Mouse (Mus musculus): ENCODE measurements around the gene Stx1a. TPM values are rescaled to one million over a fixed set of nuclear protein-coding genes. Genes with fewer than 3 reads are reported as not detected.

Stx1a gene
- polyA plus RNA-seq (2014; fragmentation: Illumina TruSeq; extraction: RNeasy Lipid Tissue Mini Kit (QIAGEN cat#74804); ENCODE audit: low read depth, low replicate concordance) = 0.29 TPM

GRCm38 (mm10) chr5:135023344-135024173, at the start of gene Stx1a:
Gene Stx1a, plus strand, starts transcription at chr5:135023482.

GRCm38 (mm10) chr5:134985633-134986297, 37.5 kb upstream of the Stx1a start, which contains the start of gene Cldn3:
Gene Cldn3, plus strand, starts transcription at chr5:134986214.

DNA sequence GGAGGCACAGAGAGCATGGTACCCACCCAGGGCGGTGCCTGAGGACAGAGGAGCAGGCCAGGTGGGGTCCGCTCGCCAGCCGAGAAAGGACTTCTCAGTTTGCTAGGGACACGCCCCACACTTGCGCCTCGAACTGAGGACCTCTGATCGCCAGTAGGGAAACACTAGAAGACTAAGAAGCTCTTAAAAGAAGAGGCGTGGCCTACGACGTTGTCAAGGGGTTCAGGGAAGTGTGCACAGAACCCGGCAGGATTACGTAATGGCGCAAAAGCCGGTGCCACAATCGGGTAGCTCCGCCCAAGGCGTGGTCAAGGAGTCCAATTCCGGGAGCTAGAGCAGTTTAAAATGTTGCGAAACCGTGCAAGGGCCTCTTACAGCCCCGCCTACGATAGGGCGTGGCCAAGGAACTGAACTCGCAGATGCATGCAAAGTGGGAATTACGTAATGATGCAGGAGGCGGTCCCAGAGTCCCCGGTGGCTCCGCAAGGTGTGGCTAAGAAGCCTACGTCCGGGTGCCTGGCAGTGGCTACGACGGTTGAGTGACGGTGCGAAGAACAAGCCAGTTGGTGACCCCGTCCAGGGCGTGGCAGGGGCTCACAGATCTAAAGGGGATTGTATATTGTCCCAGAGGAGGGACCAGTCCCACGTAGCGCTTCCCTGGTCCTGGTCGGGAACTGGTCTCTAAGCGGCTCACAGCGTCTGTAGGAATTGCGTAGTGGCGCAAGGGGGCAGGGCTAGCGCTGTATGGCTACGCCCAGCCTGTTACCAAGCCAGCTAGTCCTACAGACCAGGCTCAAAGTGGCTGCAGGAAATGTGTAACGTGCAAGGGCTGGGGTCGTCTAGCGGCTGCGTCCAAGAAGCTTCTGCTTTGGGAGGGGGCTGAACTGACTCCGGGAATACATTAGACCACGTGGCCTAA, 14.4 kb upstream of the Stx1a start, which contains the start of gene Abhd11:
Gene Abhd11 (plus strand): TSS at position 482 of the 919 bp plus-strand sequence.

DNA sequence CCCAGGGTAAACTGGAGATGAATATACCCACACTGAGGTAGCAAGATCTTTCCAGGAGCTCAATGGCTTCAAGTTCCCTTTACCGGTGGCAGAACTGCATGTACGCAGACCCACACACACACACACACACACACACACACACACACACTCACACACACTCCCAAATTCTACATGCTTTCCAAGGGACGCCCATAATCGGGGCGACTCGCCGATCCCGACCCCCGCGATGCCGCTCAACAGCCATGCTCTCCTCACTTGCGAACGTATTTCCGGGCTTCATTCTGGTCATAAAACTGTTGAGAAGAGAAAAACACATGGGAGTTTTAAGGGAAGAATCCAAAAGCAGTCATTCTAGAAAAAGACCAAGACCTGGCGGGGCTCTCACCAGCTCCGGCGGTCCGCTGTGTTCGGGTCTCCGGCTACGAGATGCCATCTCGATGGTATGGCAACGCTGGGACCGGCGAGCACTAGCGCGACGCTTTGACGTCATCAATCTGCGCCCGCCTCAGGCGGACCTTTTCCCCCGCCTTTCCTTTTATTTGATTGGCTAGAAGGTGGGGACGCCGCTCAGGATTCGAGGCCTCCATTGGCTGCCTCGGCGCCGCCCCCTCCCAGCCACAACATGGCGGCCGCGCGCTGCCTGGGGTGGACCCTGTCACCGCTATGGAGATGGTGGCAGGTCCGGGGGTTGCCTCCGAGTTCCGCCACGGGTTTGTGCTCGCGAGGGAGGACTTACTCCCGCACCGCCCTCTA, 40.5 kb downstream of the Stx1a start, which contains the start of gene Dnajc30:
Gene Dnajc30 (plus strand): TSS at position 574 of the 753 bp plus-strand sequence.

DNA sequence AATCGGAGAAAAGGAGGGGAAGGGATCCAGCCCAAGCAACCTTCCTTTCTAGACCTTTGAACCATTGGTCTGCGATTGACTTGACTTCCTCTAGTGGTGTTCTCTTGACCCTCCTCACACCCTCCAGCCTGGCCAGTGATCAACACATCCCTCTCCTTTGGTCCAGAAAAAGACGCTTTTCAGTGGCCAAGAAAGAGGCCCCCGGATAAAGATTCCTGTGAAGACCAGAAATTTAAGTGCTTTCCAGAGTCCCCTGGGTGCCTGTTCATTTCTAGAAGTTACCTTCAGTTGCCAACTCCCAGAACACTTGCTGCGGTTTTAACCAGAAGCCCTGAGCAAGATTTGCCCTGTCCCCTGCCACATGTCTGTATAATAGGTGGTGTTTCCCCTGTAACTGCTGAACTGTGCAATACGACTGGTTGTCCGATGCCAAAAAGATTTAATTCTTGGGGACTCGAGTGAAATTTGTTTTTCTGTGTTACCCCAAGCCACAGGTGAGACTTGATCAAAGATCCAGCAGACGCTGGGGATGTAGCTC, 41.7 kb downstream of the Stx1a start, which contains the start of gene Bud23:
Gene Bud23 (minus strand): TSS at position 51 of the 538 bp plus-strand sequence.

DNA sequence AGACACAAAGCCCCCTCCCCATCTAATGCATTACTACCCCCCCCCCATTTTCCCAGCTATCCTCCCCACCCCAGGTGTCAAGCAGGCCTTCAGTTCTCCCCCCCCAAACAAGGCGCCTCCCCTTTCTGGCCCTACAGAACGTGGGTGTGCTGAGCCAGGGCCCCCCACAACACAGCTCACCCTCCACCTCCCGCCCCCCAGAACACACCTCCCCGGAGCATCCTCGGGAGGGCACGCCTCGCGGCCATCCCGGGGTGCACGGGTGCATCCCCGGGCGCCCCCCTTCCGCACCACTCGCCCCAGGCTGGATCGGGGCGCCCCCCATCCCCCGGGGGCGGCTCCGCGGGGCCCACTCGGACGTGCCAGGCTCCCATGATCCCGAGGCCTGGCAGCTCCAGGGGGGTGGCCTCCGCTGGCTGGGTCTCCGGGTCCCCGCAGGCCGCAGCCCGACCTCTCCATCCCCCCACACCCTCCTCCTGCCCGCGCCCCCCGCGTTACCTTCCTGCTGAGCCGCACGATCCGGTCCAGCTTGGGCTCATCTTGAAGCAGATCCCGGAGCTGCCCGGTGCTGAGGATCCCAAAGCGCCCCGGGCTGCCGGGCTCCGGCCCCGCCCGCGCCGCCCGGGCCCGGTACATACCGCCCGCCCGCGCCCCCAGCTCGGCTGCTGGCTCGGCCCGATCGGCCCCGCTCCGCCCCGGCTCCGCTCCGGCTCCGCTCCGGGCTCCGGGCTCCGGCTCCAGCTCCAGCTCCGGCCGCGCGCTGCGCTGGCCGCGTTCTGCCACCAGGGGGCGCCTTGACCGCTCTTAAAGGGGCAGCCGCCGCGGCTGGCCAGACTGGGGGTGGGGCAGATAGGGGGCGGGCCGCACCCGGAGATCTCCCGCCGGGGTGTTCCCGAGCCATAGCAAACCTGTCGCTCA, 54.5 kb downstream of the Stx1a start, which contains the start of gene Vps37d:
Gene Vps37d (minus strand): TSS at position 703 of the 918 bp plus-strand sequence.

GRCm38 (mm10) chr5:135089653-135090052, 66.4 kb downstream of the Stx1a start, which contains the start of gene Mlxipl:
Gene Mlxipl, plus strand, starts transcription at chr5:135089890.

Other genes with a start within 250 kb of the Stx1a start
- gene Tmem270, start 116.7 kb upstream of the Stx1a start, polyA plus RNA-seq (2014; fragmentation: Illumina TruSeq; extraction: RNeasy Lipid Tissue Mini Kit (QIAGEN cat#74804); ENCODE audit: low read depth, low replicate concordance) = not detected
- not detected for gene Cldn13, start 108.0 kb upstream of the Stx1a start, polyA plus RNA-seq (2014; fragmentation: Illumina TruSeq; extraction: RNeasy Lipid Tissue Mini Kit (QIAGEN cat#74804); ENCODE audit: low read depth, low replicate concordance)
- 18.1 TPM for gene Mettl27, start 91.1 kb upstream of the Stx1a start, polyA plus RNA-seq (2014; fragmentation: Illumina TruSeq; extraction: RNeasy Lipid Tissue Mini Kit (QIAGEN cat#74804); ENCODE audit: low read depth, low replicate concordance)
- not detected for gene Cldn4, start 76.5 kb upstream of the Stx1a start, polyA plus RNA-seq (2014; fragmentation: Illumina TruSeq; extraction: RNeasy Lipid Tissue Mini Kit (QIAGEN cat#74804); ENCODE audit: low read depth, low replicate concordance)
- gene Cldn3, start 37.3 kb upstream of the Stx1a start, polyA plus RNA-seq (2014; fragmentation: Illumina TruSeq; extraction: RNeasy Lipid Tissue Mini Kit (QIAGEN cat#74804); ENCODE audit: low read depth, low replicate concordance) = not detected
- gene Abhd11, start 14.3 kb upstream of the Stx1a start, polyA plus RNA-seq (2014; fragmentation: Illumina TruSeq; extraction: RNeasy Lipid Tissue Mini Kit (QIAGEN cat#74804); ENCODE audit: low read depth, low replicate concordance) = 6.6 TPM
- gene Dnajc30, start 40.7 kb downstream of the Stx1a start, polyA plus RNA-seq (2014; fragmentation: Illumina TruSeq; extraction: RNeasy Lipid Tissue Mini Kit (QIAGEN cat#74804); ENCODE audit: low read depth, low replicate concordance) = 16.5 TPM
- 14.9 TPM for gene Bud23, start 41.5 kb downstream of the Stx1a start, polyA plus RNA-seq (2014; fragmentation: Illumina TruSeq; extraction: RNeasy Lipid Tissue Mini Kit (QIAGEN cat#74804); ENCODE audit: low read depth, low replicate concordance)
- not detected for gene Vps37d, start 54.8 kb downstream of the Stx1a start, polyA plus RNA-seq (2014; fragmentation: Illumina TruSeq; extraction: RNeasy Lipid Tissue Mini Kit (QIAGEN cat#74804); ENCODE audit: low read depth, low replicate concordance)
- gene Mlxipl, start 66.4 kb downstream of the Stx1a start, polyA plus RNA-seq (2014; fragmentation: Illumina TruSeq; extraction: RNeasy Lipid Tissue Mini Kit (QIAGEN cat#74804); ENCODE audit: low read depth, low replicate concordance) = 1.7 TPM
- gene Tbl2, start 126.2 kb downstream of the Stx1a start, polyA plus RNA-seq (2014; fragmentation: Illumina TruSeq; extraction: RNeasy Lipid Tissue Mini Kit (QIAGEN cat#74804); ENCODE audit: low read depth, low replicate concordance) = 7.7 TPM
- 24.0 TPM for gene Bcl7b, start 144.8 kb downstream of the Stx1a start, polyA plus RNA-seq (2014; fragmentation: Illumina TruSeq; extraction: RNeasy Lipid Tissue Mini Kit (QIAGEN cat#74804); ENCODE audit: low read depth, low replicate concordance)
- 71.1 TPM for gene Baz1b, start 163.8 kb downstream of the Stx1a start, polyA plus RNA-seq (2014; fragmentation: Illumina TruSeq; extraction: RNeasy Lipid Tissue Mini Kit (QIAGEN cat#74804); ENCODE audit: low read depth, low replicate concordance)
- gene Fzd9, start 227.7 kb downstream of the Stx1a start, polyA plus RNA-seq (2014; fragmentation: Illumina TruSeq; extraction: RNeasy Lipid Tissue Mini Kit (QIAGEN cat#74804); ENCODE audit: low read depth, low replicate concordance) = not detected